Mouse (Mus musculus) CH12.LX (cell line): ENCODE data around the gene Pfkp. TPM values are rescaled to one million over a fixed set of nuclear protein-coding genes. Genes with fewer than 3 reads are reported as not detected.

ENCODE experiments used
- DNase-seq: peaks from one replicate; pipeline ENCODE4 v3.0.0-alpha.2; 2013; ENCODE audit errors: extremely low read depth
- H3K27ac ChIP-seq: 2 replicates; pipeline ENCODE4 v1.5.1; 2012; ENCODE audit warnings: low read depth, mild to moderate bottlenecking, control low read depth, moderate library complexity; ENCODE audit not compliant: insufficient read depth
- H3K27me3 ChIP-seq: replicated peaks from 2 replicates; pipeline ENCODE3; 2012; ENCODE audit warnings: inconsistent platforms
- H3K36me3 ChIP-seq, 2 experiments: replicated peaks in 1 of 2; 2 replicates each; pipeline versions ENCODE3 to v1.6.1; 2012; ENCODE audit warnings: inconsistent platforms in 1 of 2, low read length in 1 of 2, mild to moderate bottlenecking in 1 of 2, mixed read lengths in 1 of 2, moderate library complexity in 1 of 2; ENCODE audit not compliant: control insufficient read depth in 1 of 2, insufficient read depth in 1 of 2
- H3K4me1 ChIP-seq, 2 experiments: 2 replicates each; pipeline ENCODE4 v1.6.1; 2012; ENCODE audit warnings: inconsistent platforms in 1 of 2, moderate library complexity in 1 of 2; ENCODE audit not compliant: insufficient read depth in 2 of 2, control insufficient read depth in 1 of 2
- H3K4me2 ChIP-seq: 2 replicates; pipeline ENCODE4 v1.6.1; 2012; ENCODE audit warnings: low read depth, mild to moderate bottlenecking, control low read depth; ENCODE audit not compliant: poor library complexity, insufficient read depth, severe bottlenecking
- H3K4me3 ChIP-seq, 3 experiments: fragments of 150-350 bp in 1 of 3; sonication (generic) in 1 of 3; replicated peaks in 1 of 3; 2 replicates each; pipeline versions ENCODE3 to v1.5.1; 2011 to 2012; ENCODE audit warnings: low read depth in 2 of 3, low read length in 2 of 3, mild to moderate bottlenecking in 2 of 3, moderate library complexity in 2 of 3, control low read depth in 1 of 3, improper control_type of control experiment in 1 of 3, inconsistent platforms in 1 of 3, mixed read lengths in 1 of 3; ENCODE audit not compliant: poor library complexity in 1 of 3
- H3K79me2 ChIP-seq: replicated peaks from 2 replicates; pipeline ENCODE4 v1.6.1; 2012; ENCODE audit warnings: mild to moderate bottlenecking, moderate library complexity; ENCODE audit not compliant: control insufficient read depth, poor library complexity, insufficient read depth, severe bottlenecking; ENCODE audit errors: extremely low read depth
- H3K9ac ChIP-seq: 2 replicates; pipeline ENCODE4 v1.6.1; 2012; ENCODE audit warnings: low read depth, mild to moderate bottlenecking, control low read depth, moderate library complexity; ENCODE audit not compliant: insufficient read depth
- H3K9me3 ChIP-seq: replicated peaks from 2 replicates; pipeline ENCODE3; 2012; ENCODE audit warnings: low read length, inconsistent platforms, mixed read lengths
- BHLHE40 ChIP-seq: IDR thresholded peaks from 2 replicates; pipeline ENCODE4 v1.6.1; 2011; ENCODE audit warnings: mild to moderate bottlenecking, low read depth, low read length, improper control_type of control experiment
- CHD1 ChIP-seq: IDR thresholded peaks from 2 replicates; pipeline ENCODE4 v1.6.1; 2012; ENCODE audit warnings: low read depth, low read length, improper control_type of control experiment, inconsistent platforms
- E2F4 ChIP-seq: IDR thresholded peaks from 2 replicates; pipeline ENCODE4 v1.6.1; 2011; ENCODE audit warnings: low read depth, low read length, improper control_type of control experiment; ENCODE audit not compliant: insufficient replicate concordance
- ELF1 ChIP-seq: IDR thresholded peaks from 2 replicates; pipeline ENCODE4 v1.6.1; 2014; ENCODE audit warnings: low read depth, mild to moderate bottlenecking, inconsistent platforms, low read length, improper control_type of control experiment
- ETS1 ChIP-seq: conservative IDR thresholded peaks from 2 replicates; pipeline ENCODE4 v1.6.1; 2012; ENCODE audit warnings: low read depth, mild to moderate bottlenecking, inconsistent platforms, low read length, improper control_type of control experiment, moderate library complexity
- HCFC1 ChIP-seq: IDR thresholded peaks from 2 replicates; pipeline ENCODE4 v1.6.1; 2012; ENCODE audit warnings: low read depth, mild to moderate bottlenecking, inconsistent platforms, low read length, improper control_type of control experiment
- IRF4 ChIP-seq: IDR thresholded peaks from 2 replicates; pipeline ENCODE4 v1.6.1; 2014; ENCODE audit warnings: low read depth, mild to moderate bottlenecking, inconsistent platforms, low read length, improper control_type of control experiment
- JUND ChIP-seq: conservative IDR thresholded peaks from 2 replicates; pipeline ENCODE4 v1.6.1; 2011; ENCODE audit warnings: low read depth, low read length, improper control_type of control experiment
- KAT2A ChIP-seq: IDR thresholded peaks from 2 replicates; pipeline ENCODE4 v1.6.1; 2012; ENCODE audit warnings: low read length, improper control_type of control experiment, inconsistent platforms; ENCODE audit not compliant: insufficient replicate concordance
- MAFK ChIP-seq: IDR thresholded peaks from 2 replicates; pipeline ENCODE4 v1.6.1; 2011; ENCODE audit warnings: low read length, improper control_type of control experiment; ENCODE audit not compliant: insufficient replicate concordance
- MAZ ChIP-seq: IDR thresholded peaks from 2 replicates; pipeline ENCODE4 v1.6.1; 2012; ENCODE audit warnings: low read depth, mild to moderate bottlenecking, inconsistent platforms, low read length, improper control_type of control experiment, moderate library complexity
- MEF2A ChIP-seq: IDR thresholded peaks from 2 replicates; pipeline ENCODE4 v1.6.1; 2014; ENCODE audit warnings: low read depth, mild to moderate bottlenecking, inconsistent platforms, low read length, improper control_type of control experiment, borderline replicate concordance
- MXI1 ChIP-seq: IDR thresholded peaks from 2 replicates; pipeline ENCODE4 v1.6.1; 2011; ENCODE audit warnings: mild to moderate bottlenecking, low read depth, low read length, improper control_type of control experiment
- MYC ChIP-seq: IDR thresholded peaks from 2 replicates; pipeline ENCODE4 v1.6.1; 2011; ENCODE audit warnings: low read depth, mild to moderate bottlenecking, improper control_type of control experiment, low read length
- NELFE ChIP-seq: IDR thresholded peaks from 2 replicates; pipeline ENCODE4 v1.6.1; 2011; ENCODE audit warnings: low read depth, low read length, improper control_type of control experiment
- NRF1 ChIP-seq: IDR thresholded peaks from 2 replicates; pipeline ENCODE4 v1.6.1; 2014; ENCODE audit warnings: low read depth, mild to moderate bottlenecking, inconsistent platforms, low read length, improper control_type of control experiment, moderate library complexity
- POLR2A ChIP-seq: IDR thresholded peaks from 2 replicates; pipeline ENCODE4 v1.6.1; 2011; ENCODE audit warnings: low read depth, mild to moderate bottlenecking, improper control_type of control experiment, low read length
- POLR2AphosphoS2 ChIP-seq: IDR thresholded peaks from 2 replicates; pipeline ENCODE4 v1.6.1; 2011; ENCODE audit warnings: low read depth, low read length, improper control_type of control experiment
- RCOR1 ChIP-seq: conservative IDR thresholded peaks from 2 replicates; pipeline ENCODE4 v1.6.1; 2012; ENCODE audit warnings: low read depth, mild to moderate bottlenecking, inconsistent platforms, low read length, improper control_type of control experiment
- SIN3A ChIP-seq: IDR thresholded peaks from 2 replicates; pipeline ENCODE4 v1.6.1; 2012; ENCODE audit warnings: low read length, improper control_type of control experiment, inconsistent platforms
- SMC3 ChIP-seq: IDR thresholded peaks from 2 replicates; pipeline ENCODE4 v1.6.1; 2011; ENCODE audit warnings: low read depth, low read length, improper control_type of control experiment
- TBP ChIP-seq: conservative IDR thresholded peaks from 2 replicates; pipeline ENCODE4 v1.6.1; 2011; ENCODE audit warnings: low read depth, low read length, improper control_type of control experiment
- TCF12 ChIP-seq: IDR thresholded peaks from 2 replicates; pipeline ENCODE4 v1.6.1; 2014; ENCODE audit warnings: low read depth, mild to moderate bottlenecking, inconsistent platforms, low read length, improper control_type of control experiment
- USF1 ChIP-seq: IDR thresholded peaks from 2 replicates; pipeline ENCODE4 v1.6.1; 2014; ENCODE audit warnings: low read depth, mild to moderate bottlenecking, inconsistent platforms, low read length, improper control_type of control experiment
- USF2 ChIP-seq: conservative IDR thresholded peaks from 2 replicates; pipeline ENCODE4 v1.6.1; 2011; ENCODE audit warnings: low read depth, low read length, improper control_type of control experiment
- ZNF384 ChIP-seq: IDR thresholded peaks from 2 replicates; pipeline ENCODE4 v1.6.1; 2012; ENCODE audit warnings: low read depth, low read length, improper control_type of control experiment, inconsistent platforms
- dilution Hi-C: fragments of 300-500 bp; cut with MboI; formaldehyde crosslinking; loops from 2 replicates; pipeline ENCODE4 v1.14.3; 2020; ENCODE audit warnings: low sequenced_read_pairs; ENCODE audit not compliant: extremely low pct_unique_long_range_greater_than_20kb, extremely low pct_ligation_motif_present
- in situ Hi-C: fragments of 300-500 bp; cut with MboI; formaldehyde crosslinking; loops from 3 replicates; pipeline ENCODE4 v1.14.3; 2019; ENCODE audit warnings: low sequenced_read_pairs, low pct_ligation_motif_present, low pct_unique_long_range_greater_than_20kb, mixed read lengths
- polyA plus RNA-seq: library from polyadenylated mRNA; unstranded; fragments of >175 nt; gene quantifications from 2 replicates; pipeline ENCODE4 v1.2.1, GENCODE M21; 2012; ENCODE audit warnings: low read depth; ENCODE audit not compliant: insufficient read length
- total RNA-seq, 2 experiments: library from RNA; depleted of rRNA; stranded (reverse); fragments of 300-350 nt in 1 of 2; fragments of >200 nt in 1 of 2; gene quantifications; 2 replicates each; pipeline ENCODE4 v1.2.3; 2012 to 2014

The Pfkp gene
- total and polyA plus RNA-seq, 3 experiments = 211 to 417 (median 239) TPM

GRCm38 (mm10) chr13:6647992-6648668, 447 bp downstream of the Pfkp start:
- in situ Hi-C loops (loop anchor here (25.0 kb wide), 1 partner anchor 786 kb away; the partner anchor contains the start of gene Klf6), dilution Hi-C loops (no loop called here)
- H3K79me2 ChIP-seq = peaks cover 45% of the 10 kb centered on the region
- H3K27me3 ChIP-seq = no peaks in the 10 kb centered on the region
- H3K36me3 ChIP-seq = peaks cover 0 to 13% of the 10 kb centered on the region in 2 experiments
- peaks cover 2 to 42% of the 10 kb centered on the region in 2 experiments; a peak in 3 of 4 replicates for H3K4me1 ChIP-seq
- peak overlapping the region; percentile 79 for H3K4me2 ChIP-seq
- H3K9ac ChIP-seq = peak overlapping the region; percentile 78
- no peak for DNase-seq
- H3K27ac ChIP-seq = peak overlapping the region; percentile 5; the same call in 1 of the 2 replicates
- H3K9me3 ChIP-seq = no peaks in the 10 kb centered on the region
- peak overlapping the region; percentile 64 to 95 (median 95) for H3K4me3 ChIP-seq
- TF ChIP-seq RCOR1 (no peak), USF2 (no peak), USF1 (no peak), MYC (no peak), E2F4 (no peak), BHLHE40 (no peak), ZNF384 (no peak), MAZ (no peak), SMC3 (no peak), TBP (no peak), POLR2AphosphoS2 (no peak)

GRCm38 (mm10) chr13:6647067-6647991, 1.2 kb downstream of the Pfkp start:
- TF ChIP-seq TCF12 (peak; percentile 53; the same call in 1 of the 2 replicates), ELF1 (peak; percentile 63), MEF2A (0 out of 2 replicates have a peak, but pooled peaks have one; percentile 38), SIN3A (peak; percentile 73), NRF1 (peak; percentile 31), E2F4 (no peak), MAFK (no peak), KAT2A (no peak), MXI1 (peak; percentile 91; the same call in 1 of the 2 replicates), MYC (peak; percentile 60), JUND (no peak), IRF4 (0 out of 2 replicates have a peak, but pooled peaks have one; percentile 28), CHD1 (peak; percentile 57), ETS1 (peak; percentile 47), BHLHE40 (peak; percentile 72), POLR2A (peak; percentile 71), HCFC1 (peak; percentile 39), TBP (0 out of 2 replicates have a peak, but pooled peaks have one; percentile 27), NELFE (peak; percentile 16; the same call in 1 of the 2 replicates)
- Histone ChIP-seq H3K4me3 (peak overlapping the region; percentile 64 to 95 (median 95)), H3K36me3 (peaks cover 0 to 21% of the 10 kb centered on the region in 2 experiments), H3K79me2 (peaks cover 51% of the 10 kb centered on the region), H3K27me3 (no peaks in the 10 kb centered on the region), H3K27ac (peak overlapping the region; percentile 62), H3K9me3 (no peaks in the 10 kb centered on the region), H3K4me2 (peak overlapping the region; percentile 79), H3K4me1 (peaks cover 4 to 45% of the 10 kb centered on the region in 2 experiments; a peak in 3 of 4 replicates), H3K9ac (peak overlapping the region; percentile 78)
- DNase-seq = peak; percentile 86
- dilution Hi-C loops = no loop called here
- in situ Hi-C loops = loop anchor here (25.0 kb wide), 1 partner anchor 785 kb away; the partner anchor contains the start of gene Klf6
